Mouse (Mus musculus) liver, embryonic 11.5 days (tissue): ENCODE data around the gene Relb. TPM values are rescaled to one million over a fixed set of nuclear protein-coding genes. Genes with fewer than 3 reads are reported as not detected.
A peak's percentile ranks its signal among the peaks of the same experiment; 100 is the strongest.

ENCODE experiments used
- ATAC-seq: fragments of 200-750 bp; cut with Nextera tagmentation; replicated peaks from 2 replicates; pipeline ENCODE4 v1.8.0; 2017; ENCODE audit warnings: moderate number of reproducible peaks, mild to moderate bottlenecking, moderate TSS enrichment, moderate library complexity; ENCODE audit not compliant: low FRiP score
- DNase-seq: peaks from one replicate; pipeline ENCODE4 v3.0.0-alpha.2; 2017; ENCODE audit warnings: low spot score
- H3K27ac ChIP-seq: fragments of 300-500 bp; sonication (generic); 2 replicates; pipeline ENCODE4 v1.5.1; 2014; ENCODE audit warnings: mild to moderate bottlenecking, low read depth, low read length, control low read depth
- H3K27me3 ChIP-seq: fragments of 300-500 bp; sonication (generic); replicated peaks from 2 replicates; pipeline ENCODE4 v1.6.1; 2014; ENCODE audit warnings: low read length, mixed read lengths; ENCODE audit not compliant: control insufficient read depth, insufficient read depth
- H3K36me3 ChIP-seq: fragments of 300-500 bp; sonication (generic); 2 replicates; pipeline ENCODE4 v1.6.1; 2014; ENCODE audit warnings: mild to moderate bottlenecking, low read length, moderate library complexity, mixed read lengths; ENCODE audit not compliant: control insufficient read depth, insufficient read depth
- H3K4me1 ChIP-seq: fragments of 300-500 bp; sonication (generic); replicated peaks from 2 replicates; pipeline ENCODE4 v1.6.1; 2014; ENCODE audit warnings: low read length, mixed read lengths; ENCODE audit not compliant: control insufficient read depth, insufficient read depth
- H3K4me2 ChIP-seq: fragments of 300-500 bp; sonication (generic); 2 replicates; pipeline ENCODE4 v1.6.1; 2014; ENCODE audit warnings: mild to moderate bottlenecking, control low read depth, moderate library complexity
- H3K4me3 ChIP-seq: fragments of 300-500 bp; sonication (generic); 2 replicates; pipeline ENCODE4 v1.5.1; 2014; ENCODE audit warnings: low read depth, low read length, control low read depth
- H3K9ac ChIP-seq: fragments of 300-500 bp; sonication (generic); 2 replicates; pipeline ENCODE4 v1.6.1; 2014; ENCODE audit warnings: low read depth, low read length, control low read depth
- H3K9me3 ChIP-seq: fragments of 300-500 bp; sonication (generic); 2 replicates; pipeline ENCODE4 v1.6.1; 2016; ENCODE audit warnings: low read length, inconsistent platforms, mixed read lengths; ENCODE audit not compliant: control insufficient read depth
- WGBS: fragments of 180-500 bp; shearing (Covaris S2); extraction: QIAGEN DNeasy Blood & Tissue Kit; methylation state at CpG from one replicate; pipeline ENCODE4 v1.1.7; 2014; 5-methylcytosine and 5-hydroxymethylcytosine counted together
- polyA plus RNA-seq: library from polyadenylated mRNA; unstranded; fragments of >200 nt; fragmentation: Nextera tagmentation; extraction: Ambion mirVana; gene quantifications from 2 replicates; pipeline ENCODE4 v1.2.1, GENCODE M21; 2014

The Relb gene
- polyA plus RNA-seq, 1 experiment from 2014 or later: 2.3 TPM

- ATAC-seq (no peak), DNase-seq (no peak)
- no peak overlapping the region for H3K27ac ChIP-seq
- H3K4me3 ChIP-seq: no peak overlapping the region
- peaks cover 20% of the 10 kb centered on the region for H3K4me1 ChIP-seq
- no peaks in the 10 kb centered on the region for H3K9me3 ChIP-seq
- H3K36me3 ChIP-seq: peaks cover under 1% of the 10 kb centered on the region; the same call in 1 of the 2 replicates
- no peak overlapping the region for H3K4me2 ChIP-seq
- H3K27me3 ChIP-seq: no peaks in the 10 kb centered on the region
- H3K9ac ChIP-seq: no peak overlapping the region
- WGBS: 58% methylated on average over 2 of the region's 2 CpGs
Observed at GRCm38 (mm10) chr7:19667434-19667833, 38.2 kb upstream of the Relb start.

- Histone ChIP-seq H3K9me3 (no peaks in the 10 kb centered on the region), H3K27me3 (no peaks in the 10 kb centered on the region), H3K27ac (no peak overlapping the region; the same call in 1 of the 2 replicates), H3K9ac (no peak overlapping the region), H3K4me2 (no peak overlapping the region), H3K36me3 (peaks cover 7% of the 10 kb centered on the region; the same call in 1 of the 2 replicates), H3K4me1 (peaks cover 22% of the 10 kb centered on the region), H3K4me3 (no peak overlapping the region)
- no peak for ATAC-seq
- 65% methylated on average over 3 of the region's 3 CpGs for WGBS
- no peak for DNase-seq
Observed at GRCm38 (mm10) chr7:19666750-19667149, 37.5 kb upstream of the Relb start.

DNA sequence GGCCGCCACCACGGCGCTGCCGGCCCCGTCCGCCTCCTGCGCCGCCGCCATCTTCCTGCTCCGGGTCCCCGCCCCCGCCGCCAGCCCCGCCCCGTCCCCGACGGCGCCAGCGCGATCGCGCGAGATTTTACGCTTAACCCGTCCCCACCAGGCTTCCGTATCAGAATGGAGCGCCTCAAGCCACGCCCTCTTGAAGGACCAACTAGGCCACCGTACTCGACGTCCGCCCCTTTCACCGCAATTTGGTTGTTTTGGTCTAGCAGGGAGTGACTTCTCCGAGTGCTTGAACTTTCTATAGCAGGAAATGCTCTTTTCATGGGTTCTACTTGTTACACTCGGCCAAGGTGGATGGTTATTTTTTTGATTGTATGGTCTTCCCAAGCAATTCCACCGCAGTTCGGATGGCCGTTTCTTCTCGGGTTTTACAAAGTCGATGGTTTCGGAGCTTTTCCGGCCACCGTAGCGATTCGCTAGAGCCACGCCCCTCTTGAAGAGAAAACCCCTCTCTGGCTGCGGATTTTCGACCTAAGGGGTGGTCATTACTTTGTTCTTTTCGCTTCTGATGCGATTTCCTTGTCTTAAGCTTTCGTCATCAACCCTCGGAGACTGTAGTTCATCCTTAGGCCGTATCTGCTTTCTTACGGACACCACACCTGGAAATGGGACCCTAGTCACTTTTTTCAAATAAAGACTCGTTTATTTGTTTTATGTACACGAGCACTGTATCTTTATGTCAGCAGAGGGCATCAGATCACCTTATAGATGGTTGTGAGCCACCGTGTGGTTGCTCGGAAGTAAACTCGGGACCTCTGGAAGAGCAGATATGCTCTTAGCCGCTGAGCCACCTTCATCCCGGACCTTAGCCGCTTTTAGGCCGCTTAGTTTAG is 36.0 kb upstream of the Relb start, which contains the start of gene Clptm1:
TSS of gene Clptm1 (minus strand) at position 79 of the 887 bp plus-strand sequence.
- Histone ChIP-seq H3K27ac (peak within 1 kb of the TSS; percentile 97), H3K36me3 (peaks cover 15% of the 10 kb centered on the region), H3K4me2 (peak within 1 kb of the TSS; percentile 96), H3K9me3 (no peaks in the 10 kb centered on the region), H3K9ac (peak within 1 kb of the TSS; percentile 98), H3K4me1 (peaks cover 22% of the 10 kb centered on the region), H3K4me3 (peak within 1 kb of the TSS; percentile 100), H3K27me3 (no peaks in the 10 kb centered on the region)
- ATAC-seq: peak; percentile 78
- peak; percentile 95 for DNase-seq
- WGBS: under 1% methylated on average over 60 of the region's 63 CpGs

GRCm38 (mm10) chr7:19664455-19664954 is 35.3 kb upstream of the Relb start:
- Histone ChIP-seq H3K27me3 (no peaks in the 10 kb centered on the region), H3K27ac (peak overlapping the region; percentile 71), H3K9ac (peak overlapping the region; percentile 98), H3K4me3 (peak overlapping the region; percentile 100), H3K36me3 (peaks cover 15% of the 10 kb centered on the region), H3K4me1 (peaks cover 18% of the 10 kb centered on the region), H3K9me3 (no peaks in the 10 kb centered on the region), H3K4me2 (peak overlapping the region; percentile 96)
- under 1% methylated on average over 37 of the region's 37 CpGs for WGBS
- ATAC-seq (peak; percentile 39), DNase-seq (no peak)

DNA sequence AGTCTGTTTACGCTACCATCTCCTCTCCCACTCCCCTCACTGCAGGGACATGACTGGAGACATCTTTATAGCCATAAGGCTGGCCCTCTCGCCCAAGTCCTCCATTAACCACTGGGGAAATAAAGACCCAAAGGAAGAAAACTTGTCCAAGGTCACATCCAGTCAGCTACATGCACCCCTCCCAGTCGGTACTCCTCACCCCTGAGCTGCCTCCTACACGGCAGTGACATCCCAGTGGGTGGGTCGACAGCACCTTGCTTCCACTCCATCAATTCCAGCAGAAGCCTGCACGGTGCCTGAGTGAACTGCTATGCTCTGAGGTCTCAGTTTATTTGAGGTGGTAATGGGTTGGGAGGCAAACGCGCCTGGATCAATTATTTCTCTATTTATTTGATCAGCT is 34.7 kb upstream of the Relb start:
- ATAC-seq: no peak
- Histone ChIP-seq H3K4me3 (peak overlapping the region; percentile 100), H3K4me2 (peak overlapping the region; percentile 96), H3K9ac (peak overlapping the region; percentile 98), H3K27me3 (no peaks in the 10 kb centered on the region), H3K36me3 (peaks cover 15% of the 10 kb centered on the region), H3K4me1 (peaks cover 12% of the 10 kb centered on the region), H3K9me3 (no peaks in the 10 kb centered on the region), H3K27ac (peak overlapping the region; percentile 71; the same call in 1 of the 2 replicates)
- no peak for DNase-seq
- 16% methylated on average over 8 of the region's 8 CpGs for WGBS

GRCm38 (mm10) chr7:19652614-19653013 is 23.4 kb upstream of the Relb start:
- H3K9me3 ChIP-seq: no peaks in the 10 kb centered on the region
- no peak overlapping the region for H3K4me3 ChIP-seq
- no peak for ATAC-seq
- H3K36me3 ChIP-seq: peaks cover 26% of the 10 kb centered on the region
- H3K4me1 ChIP-seq: peaks cover 9% of the 10 kb centered on the region
- no peak overlapping the region for H3K27ac ChIP-seq
- WGBS: 91% methylated on average over 2 of the region's 2 CpGs
- H3K9ac ChIP-seq: no peak overlapping the region
- DNase-seq: no peak
- no peaks in the 10 kb centered on the region for H3K27me3 ChIP-seq
- no peak overlapping the region for H3K4me2 ChIP-seq

DNA sequence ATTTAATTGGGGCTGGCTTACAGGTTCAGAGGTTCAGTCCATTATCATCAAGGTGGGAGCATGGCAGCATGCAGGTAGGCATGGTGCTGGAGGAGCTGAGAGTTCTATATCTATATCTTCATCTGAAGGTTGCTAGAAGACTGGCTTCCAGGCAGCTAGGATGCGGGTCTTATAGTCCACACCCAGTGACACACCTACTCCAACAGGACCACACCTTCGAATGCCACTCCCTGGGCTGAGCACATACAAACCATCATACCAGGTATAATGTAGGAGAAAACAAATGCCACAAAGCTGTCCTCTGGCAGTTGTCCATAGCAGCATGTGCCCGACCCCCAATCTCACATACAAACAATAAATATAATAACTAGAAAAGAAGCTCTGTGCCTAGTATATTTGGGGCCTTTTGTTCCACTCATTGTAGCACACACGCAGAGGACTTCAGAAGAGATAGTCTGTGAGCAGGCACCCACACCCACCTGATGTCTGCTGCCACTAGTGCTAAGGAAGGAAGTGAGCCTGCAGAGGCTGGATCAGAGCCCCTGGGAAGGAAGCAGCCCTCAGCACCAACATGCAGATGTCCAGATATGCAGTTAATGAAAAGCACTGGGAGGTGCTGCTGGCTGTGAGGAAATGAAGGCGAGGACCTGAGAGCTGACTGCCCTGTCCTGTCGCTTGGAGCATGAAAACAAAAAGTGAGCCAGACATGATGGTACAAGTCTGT is 22.0 kb upstream of the Relb start:
- ATAC-seq: peak; percentile 48; the same call in 1 of the 2 replicates
- H3K4me3 ChIP-seq: no peak overlapping the region
- H3K27me3 ChIP-seq: no peaks in the 10 kb centered on the region
- H3K27ac ChIP-seq: no peak overlapping the region
- H3K4me1 ChIP-seq: peaks cover 9% of the 10 kb centered on the region
- H3K36me3 ChIP-seq: peaks cover 30% of the 10 kb centered on the region
- no peak for DNase-seq
- H3K9me3 ChIP-seq: no peaks in the 10 kb centered on the region
- no peak overlapping the region for H3K4me2 ChIP-seq
- no peak overlapping the region for H3K9ac ChIP-seq
- WGBS: 64% methylated on average over 6 of the region's 6 CpGs

DNA sequence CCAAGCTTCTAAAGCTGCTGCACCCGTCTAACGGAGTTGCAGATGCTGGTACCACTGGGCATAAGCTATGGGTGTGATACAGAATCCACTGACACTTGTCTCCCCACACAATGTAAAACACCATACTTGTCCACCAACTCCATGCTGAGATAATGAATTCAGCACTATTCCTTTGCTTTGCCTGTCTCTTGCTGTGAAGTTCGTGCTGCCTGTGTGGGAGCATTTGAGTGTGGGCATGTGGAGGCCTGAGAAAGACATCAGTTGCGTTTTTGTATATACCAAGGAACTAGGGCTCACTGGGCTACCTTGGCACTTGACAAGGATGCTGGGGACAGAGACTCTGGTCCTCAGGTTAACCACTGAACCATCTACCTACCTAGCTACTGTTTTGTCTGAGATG is 12.0 kb upstream of the Relb start:
- no peak for DNase-seq
- Histone ChIP-seq H3K36me3 (peaks cover 68% of the 10 kb centered on the region), H3K27ac (no peak overlapping the region), H3K9ac (no peak overlapping the region), H3K4me1 (no peaks in the 10 kb centered on the region), H3K4me2 (no peak overlapping the region), H3K9me3 (no peaks in the 10 kb centered on the region), H3K27me3 (no peaks in the 10 kb centered on the region), H3K4me3 (no peak overlapping the region)
- no peak for ATAC-seq
- WGBS: 98% methylated on average over 4 of the region's 4 CpGs
